Mouse (Mus musculus) hindbrain, embryonic 10.5 days (tissue): Measurements from ENCODE around the gene Pars2. TPM values are rescaled to one million over a fixed set of nuclear protein-coding genes. Genes with fewer than 3 reads are reported as not detected.

Experiments
- DNase-seq: peaks from one replicate; pipeline ENCODE4 v3.0.0-alpha.2; 2017; ENCODE audit warnings: low spot score
- H3K27ac ChIP-seq: fragments of 300-500 bp; sonication (generic); 2 replicates; pipeline ENCODE4 v1.5.1; 2016; ENCODE audit warnings: mild to moderate bottlenecking, moderate library complexity
- H3K27me3 ChIP-seq: fragments of 300-500 bp; sonication (generic); 2 replicates; pipeline ENCODE4 v1.6.1; 2016; ENCODE audit warnings: mild to moderate bottlenecking; ENCODE audit not compliant: poor library complexity, insufficient read depth, severe bottlenecking
- H3K36me3 ChIP-seq: fragments of 300-500 bp; sonication (generic); 2 replicates; pipeline ENCODE4 v1.6.1; 2016; ENCODE audit warnings: mild to moderate bottlenecking, moderate library complexity
- H3K4me1 ChIP-seq: fragments of 300-500 bp; sonication (generic); replicated peaks from 2 replicates; pipeline ENCODE4 v1.6.1; 2016; ENCODE audit warnings: mild to moderate bottlenecking
- H3K4me3 ChIP-seq: fragments of 300-500 bp; sonication (generic); 2 replicates; pipeline ENCODE4 v1.5.1; 2016; ENCODE audit warnings: mild to moderate bottlenecking, moderate library complexity
- H3K9me3 ChIP-seq: fragments of 300-500 bp; sonication (generic); 2 replicates; pipeline ENCODE4 v1.6.1; 2016; ENCODE audit warnings: mild to moderate bottlenecking, moderate library complexity
- WGBS: fragments of 180-500 bp; shearing (Covaris S2); methylation state at CpG from one replicate; pipeline ENCODE4 v1.1.7; 2016; 5-methylcytosine and 5-hydroxymethylcytosine counted together
- polyA plus RNA-seq: library from polyadenylated mRNA; unstranded; fragments of >200 nt; fragmentation: Nextera tagmentation; extraction: Ambion mirVana; gene quantifications from 2 replicates; pipeline ENCODE4 v1.2.1, GENCODE M21; 2016

The Pars2 gene
- polyA plus RNA-seq, 1 experiment from 2014 or later: 16.5 TPM

DNA sequence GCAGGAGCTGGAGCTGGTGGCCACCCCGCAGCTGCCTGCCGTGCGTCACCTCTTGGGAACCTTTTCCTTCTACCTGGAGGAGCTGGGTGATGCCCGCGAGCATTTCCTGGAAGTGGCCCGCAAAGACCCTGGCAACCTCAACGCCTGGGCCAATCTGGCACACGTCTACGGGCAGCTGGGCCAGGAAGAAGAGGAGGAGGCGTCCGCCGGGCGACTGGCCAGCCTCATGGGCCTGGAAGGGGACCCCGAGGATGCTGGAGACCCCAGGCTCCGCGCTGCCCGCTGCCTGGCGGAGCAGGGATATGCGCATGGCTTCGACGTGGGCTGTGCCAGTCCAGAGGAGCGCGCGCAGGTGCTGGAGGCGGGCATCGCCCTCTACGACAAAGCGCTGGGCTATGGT is 28.2 kb upstream of the Pars2 start:
- WGBS: 27% methylated on average over 28 of the region's 28 CpGs
- DNase-seq: no peak
- peaks cover 14% of the 10 kb centered on the region for H3K4me1 ChIP-seq
- no peaks in the 10 kb centered on the region for H3K9me3 ChIP-seq
- no peaks in the 10 kb centered on the region for H3K36me3 ChIP-seq
- H3K27ac ChIP-seq: no peak overlapping the region
- H3K4me3 ChIP-seq: no peak overlapping the region; the same call in 1 of the 2 replicates
- H3K27me3 ChIP-seq: peaks cover 69% of the 10 kb centered on the region

GRCm38 (mm10) chr4:106624271-106624670 is 26.6 kb upstream of the Pars2 start:
- no peak for DNase-seq
- Histone ChIP-seq H3K9me3 (no peaks in the 10 kb centered on the region), H3K4me3 (no peak overlapping the region), H3K4me1 (peaks cover 11% of the 10 kb centered on the region), H3K36me3 (no peaks in the 10 kb centered on the region), H3K27me3 (peaks cover 71% of the 10 kb centered on the region), H3K27ac (no peak overlapping the region)
- 93% methylated on average over 10 of the region's 10 CpGs for WGBS

DNA sequence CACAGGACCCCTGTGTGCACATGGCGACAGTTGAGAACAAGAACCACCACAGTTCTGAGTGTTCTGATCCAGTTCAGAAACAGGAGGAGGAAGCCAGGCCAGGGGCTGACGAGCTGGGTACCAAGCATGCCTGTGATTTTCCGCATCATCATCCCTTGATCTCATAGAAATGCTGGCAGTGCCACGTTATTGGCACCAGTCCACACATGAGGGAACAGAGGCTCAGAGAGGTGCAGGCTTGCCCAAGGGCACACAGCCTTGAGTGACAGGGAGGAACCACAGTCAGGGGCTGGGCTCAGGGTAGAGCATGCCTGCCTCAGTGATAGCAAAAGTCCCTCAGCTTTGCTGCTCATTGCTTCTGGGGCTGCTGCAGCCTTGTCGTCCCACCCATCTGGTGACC is 23.1 kb upstream of the Pars2 start:
- Histone ChIP-seq H3K4me1 (peaks cover 8% of the 10 kb centered on the region), H3K36me3 (no peaks in the 10 kb centered on the region), H3K27ac (no peak overlapping the region), H3K4me3 (no peak overlapping the region), H3K9me3 (no peaks in the 10 kb centered on the region), H3K27me3 (peaks cover 46% of the 10 kb centered on the region)
- WGBS: 84% methylated on average over 5 of the region's 5 CpGs
- DNase-seq: no peak

DNA sequence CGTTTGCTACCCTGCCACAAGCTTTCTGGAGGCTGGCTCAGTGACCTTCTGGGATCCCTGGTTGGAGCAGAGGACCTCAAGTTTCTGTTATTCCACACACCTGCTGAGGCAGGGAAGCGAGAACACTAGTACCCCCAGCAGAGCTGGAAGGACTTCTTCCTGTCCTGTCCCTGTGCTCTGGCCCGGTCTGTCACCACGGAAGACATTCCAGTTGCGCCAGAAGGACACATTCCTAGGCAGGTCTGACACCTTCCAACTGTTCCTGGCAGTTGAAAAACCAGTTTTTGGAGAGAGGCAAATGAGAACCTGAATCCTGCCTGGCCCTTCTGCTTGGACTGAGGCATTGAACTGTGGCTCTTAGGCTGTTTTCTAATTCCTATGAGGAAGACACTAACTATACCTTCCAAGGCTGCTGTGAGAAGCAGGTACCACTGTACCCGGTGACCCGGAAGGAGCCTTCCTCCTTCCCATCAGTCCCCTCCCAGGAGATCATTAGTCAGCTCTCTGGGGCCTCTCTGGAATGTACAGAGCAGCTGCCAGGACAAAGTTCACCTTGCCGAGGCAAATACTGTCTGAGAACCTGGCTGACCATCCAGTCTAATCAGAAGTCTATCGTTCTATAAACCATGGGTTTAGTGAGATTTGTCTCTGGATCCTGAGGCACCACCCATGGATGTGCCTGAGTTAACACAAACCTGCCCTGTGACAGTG is 22.1 kb upstream of the Pars2 start:
- no peaks in the 10 kb centered on the region for H3K9me3 ChIP-seq
- 53% methylated on average over 9 of the region's 9 CpGs for WGBS
- no peak overlapping the region for H3K27ac ChIP-seq
- DNase-seq: no peak
- peaks cover 14% of the 10 kb centered on the region for H3K4me1 ChIP-seq
- H3K36me3 ChIP-seq: no peaks in the 10 kb centered on the region
- H3K4me3 ChIP-seq: no peak overlapping the region
- peaks cover 36% of the 10 kb centered on the region for H3K27me3 ChIP-seq

GRCm38 (mm10) chr4:106629374-106629773 is 21.5 kb upstream of the Pars2 start:
- Histone ChIP-seq H3K4me1 (peaks cover 19% of the 10 kb centered on the region), H3K4me3 (no peak overlapping the region), H3K27me3 (peaks cover 31% of the 10 kb centered on the region), H3K9me3 (no peaks in the 10 kb centered on the region), H3K36me3 (no peaks in the 10 kb centered on the region), H3K27ac (no peak overlapping the region)
- DNase-seq: no peak
- WGBS: 83% methylated on average over 5 of the region's 5 CpGs

DNA sequence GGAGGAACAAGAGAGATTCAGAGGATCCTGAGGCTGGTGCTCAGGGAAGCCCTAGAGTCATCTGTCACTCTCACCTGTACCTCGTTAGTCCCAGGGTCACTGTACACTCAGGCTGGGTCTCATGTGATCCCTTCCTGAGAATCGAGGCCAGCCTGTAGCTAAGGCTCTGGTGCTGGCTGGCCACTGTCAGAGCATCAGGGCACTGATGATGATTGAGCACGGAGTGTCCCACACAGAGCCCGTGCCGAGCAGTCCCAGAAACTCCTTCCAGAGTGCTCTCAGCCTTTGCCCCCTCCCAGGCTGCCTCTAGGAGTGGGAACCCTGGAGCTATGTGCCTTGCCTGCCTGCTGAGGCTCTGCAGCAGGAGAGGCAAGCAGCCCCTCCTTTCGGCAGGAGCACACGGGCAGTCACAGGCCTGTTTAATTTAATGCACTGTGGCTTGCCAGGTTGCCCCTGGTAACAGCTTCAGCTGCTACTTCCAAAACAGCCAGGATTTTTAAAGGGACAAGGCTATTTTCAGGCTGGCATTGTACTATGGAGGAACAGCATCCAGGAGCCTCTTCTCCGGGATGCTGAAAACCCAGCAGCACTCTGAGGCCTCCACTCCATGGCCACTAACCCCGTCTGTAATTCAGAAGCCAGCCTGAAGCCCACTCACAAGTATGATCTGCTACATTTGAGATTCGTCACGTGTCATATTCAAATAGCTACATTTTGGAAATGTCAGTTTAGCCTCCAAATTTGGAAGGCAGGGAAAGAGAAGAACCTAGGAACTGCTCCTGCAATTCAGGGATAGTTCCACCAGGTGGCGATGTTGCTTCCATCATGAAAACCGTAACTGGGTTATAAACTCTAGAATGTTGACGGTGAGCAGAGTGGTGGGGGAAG is 20.3 kb upstream of the Pars2 start:
- peak; percentile 66 for DNase-seq
- H3K36me3 ChIP-seq: no peaks in the 10 kb centered on the region
- peaks cover 19% of the 10 kb centered on the region for H3K27me3 ChIP-seq
- peaks cover 19% of the 10 kb centered on the region for H3K4me1 ChIP-seq
- 29% methylated on average over 14 of the region's 14 CpGs for WGBS
- H3K9me3 ChIP-seq: no peaks in the 10 kb centered on the region
- H3K4me3 ChIP-seq: no peak overlapping the region
- H3K27ac ChIP-seq: no peak overlapping the region

DNA sequence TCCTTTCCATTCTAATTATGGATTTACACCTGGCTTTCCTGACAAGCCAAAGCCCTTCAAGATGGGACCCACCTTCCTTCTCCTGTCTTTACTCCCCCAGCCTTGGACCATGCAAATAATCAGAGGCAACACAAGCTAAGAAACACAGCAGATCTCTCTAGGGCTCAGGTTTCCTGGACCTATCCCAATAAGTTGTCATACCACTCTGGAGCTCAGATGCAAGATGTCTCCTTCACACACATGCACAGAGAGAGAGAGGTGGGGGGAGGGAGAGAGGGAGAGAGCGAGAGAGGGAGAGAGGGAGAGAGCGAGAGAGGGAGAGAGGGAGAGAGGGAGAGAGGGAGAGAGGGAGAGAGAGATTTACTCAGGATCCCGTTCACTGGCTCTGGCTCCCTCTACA is 18.6 kb upstream of the Pars2 start:
- no peaks in the 10 kb centered on the region for H3K9me3 ChIP-seq
- H3K4me1 ChIP-seq: peaks cover 19% of the 10 kb centered on the region
- 54% methylated on average over 2 of the region's 3 CpGs for WGBS
- DNase-seq: no peak
- peaks cover 13% of the 10 kb centered on the region for H3K27me3 ChIP-seq
- no peaks in the 10 kb centered on the region for H3K36me3 ChIP-seq
- no peak overlapping the region for H3K4me3 ChIP-seq
- H3K27ac ChIP-seq: no peak overlapping the region

GRCm38 (mm10) chr4:106633281-106634085 is 17.4 kb upstream of the Pars2 start:
- Histone ChIP-seq H3K36me3 (no peaks in the 10 kb centered on the region), H3K27ac (no peak overlapping the region), H3K4me3 (no peak overlapping the region), H3K27me3 (peaks cover 8% of the 10 kb centered on the region), H3K4me1 (peaks cover 19% of the 10 kb centered on the region), H3K9me3 (no peaks in the 10 kb centered on the region)
- DNase-seq: no peak
- WGBS: 41% methylated on average over 8 of the region's 8 CpGs

DNA sequence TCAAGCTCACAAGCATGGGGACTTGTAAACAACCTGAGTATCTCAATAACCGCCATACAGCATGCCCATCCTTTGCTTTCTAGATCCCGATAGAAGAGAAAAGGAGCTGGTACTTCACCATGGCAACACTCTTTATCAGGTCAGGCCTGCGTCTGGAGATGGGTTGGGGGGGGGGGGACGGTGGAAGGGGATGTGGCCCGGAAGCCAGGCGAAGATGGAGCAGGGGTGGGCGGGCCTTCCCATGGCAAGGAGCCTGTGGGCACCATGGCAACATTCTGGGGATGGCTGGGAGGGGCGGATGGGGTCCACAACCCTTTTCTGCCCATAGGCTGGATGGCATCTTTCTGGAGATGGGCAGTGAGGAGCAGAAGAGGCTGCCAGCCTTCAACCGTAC is 16.8 kb upstream of the Pars2 start:
- no peak overlapping the region for H3K27ac ChIP-seq
- H3K4me1 ChIP-seq: peaks cover 19% of the 10 kb centered on the region
- no peak overlapping the region for H3K4me3 ChIP-seq
- 42% methylated on average over 9 of the region's 9 CpGs for WGBS
- DNase-seq: no peak
- H3K36me3 ChIP-seq: no peaks in the 10 kb centered on the region
- H3K9me3 ChIP-seq: no peaks in the 10 kb centered on the region
- H3K27me3 ChIP-seq: peaks cover 8% of the 10 kb centered on the region

GRCm38 (mm10) chr4:106643483-106644217 is 7.2 kb upstream of the Pars2 start:
- Histone ChIP-seq H3K36me3 (no peaks in the 10 kb centered on the region), H3K4me3 (no peak overlapping the region), H3K4me1 (no peaks in the 10 kb centered on the region), H3K27me3 (peaks cover 23% of the 10 kb centered on the region), H3K27ac (no peak overlapping the region), H3K9me3 (no peaks in the 10 kb centered on the region)
- no peak for DNase-seq
- 51% methylated on average over 8 of the region's 8 CpGs for WGBS

DNA sequence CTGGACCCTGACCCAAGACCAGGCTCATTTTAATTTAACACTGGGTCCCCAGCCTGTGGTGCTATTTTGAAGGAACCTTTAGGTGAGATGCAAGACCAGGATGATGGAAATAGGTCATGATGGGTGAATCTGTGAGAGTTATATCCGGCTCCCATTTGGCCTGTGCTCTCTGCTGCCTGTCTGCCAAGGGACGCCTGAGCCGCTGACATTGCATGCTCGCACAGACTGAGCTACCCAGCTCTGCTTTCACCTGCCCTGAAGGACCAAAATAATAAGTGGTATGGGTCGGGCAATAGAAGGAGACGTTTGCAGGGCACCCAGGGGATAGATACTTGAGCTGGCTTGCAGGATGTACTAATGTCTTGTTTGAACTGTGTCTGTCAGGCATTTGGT is 6.7 kb upstream of the Pars2 start:
- Histone ChIP-seq H3K4me1 (no peaks in the 10 kb centered on the region), H3K9me3 (no peaks in the 10 kb centered on the region), H3K4me3 (no peak overlapping the region), H3K27ac (no peak overlapping the region), H3K36me3 (no peaks in the 10 kb centered on the region), H3K27me3 (peaks cover 28% of the 10 kb centered on the region)
- 75% methylated on average over 6 of the region's 6 CpGs for WGBS
- no peak for DNase-seq

DNA sequence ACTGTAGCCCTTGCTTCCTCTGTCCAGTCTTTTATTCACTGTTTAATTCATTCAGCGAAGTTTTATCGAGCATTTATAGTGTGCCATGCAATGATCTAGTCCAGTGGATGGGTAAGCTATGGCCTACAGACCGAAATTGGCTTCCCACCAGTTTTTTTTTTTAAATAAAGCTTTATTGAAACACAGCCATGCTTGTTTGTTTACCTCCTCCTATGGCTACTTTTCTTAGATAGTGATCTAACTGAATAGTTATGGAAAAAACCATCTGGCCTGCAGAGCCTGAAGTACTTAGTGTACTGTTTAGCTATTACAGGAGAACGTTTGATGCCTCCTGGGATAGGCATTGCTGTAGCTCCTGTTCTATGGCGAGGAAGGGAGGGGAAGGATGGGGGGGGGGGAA is 5.1 kb upstream of the Pars2 start:
- 69% methylated on average over 5 of the region's 5 CpGs for WGBS
- no peaks in the 10 kb centered on the region for H3K36me3 ChIP-seq
- no peak overlapping the region for H3K4me3 ChIP-seq
- no peaks in the 10 kb centered on the region for H3K9me3 ChIP-seq
- no peak for DNase-seq
- no peaks in the 10 kb centered on the region for H3K4me1 ChIP-seq
- H3K27ac ChIP-seq: no peak overlapping the region
- peaks cover 31% of the 10 kb centered on the region for H3K27me3 ChIP-seq
